Mouse (Mus musculus) right cerebral cortex, adult 18-20 months (tissue): Measurements from ENCODE around the gene Tcfl5.

ENCODE experiments used
- DNase-seq: peaks from one replicate; pipeline ENCODE4 v3.0.0; 2022; ENCODE audit warnings: mixed read lengths

Tcfl5 gene

GRCm38 (mm10) chr2:180642555-180643260, at the start of gene Tcfl5:
Gene Tcfl5 (minus strand): TSS chr2:180642708.
- no peak for DNase-seq

- no peak for DNase-seq
These were observed 47.3 kb upstream of the Tcfl5 start for GRCm38 (mm10) chr2:180689841-180690240.

- DNase-seq, result no peak
These were observed 41.5 kb upstream of the Tcfl5 start for GRCm38 (mm10) chr2:180684031-180684430.

- DNase-seq, result no peak
These were observed 41.0 kb upstream of the Tcfl5 start for GRCm38 (mm10) chr2:180683524-180683923.

GRCm38 (mm10) chr2:180681225-180681624, 38.7 kb upstream of the Tcfl5 start:
- DNase-seq, result no peak

GRCm38 (mm10) chr2:180678609-180679140, 36.2 kb upstream of the Tcfl5 start:
- peak; percentile 58 for DNase-seq

GRCm38 (mm10) chr2:180676706-180677105, 34.2 kb upstream of the Tcfl5 start:
- no peak for DNase-seq

GRCm38 (mm10) chr2:180662008-180662407, 19.5 kb upstream of the Tcfl5 start:
- no peak for DNase-seq

- DNase-seq, result no peak
These were observed 18.0 kb upstream of the Tcfl5 start for GRCm38 (mm10) chr2:180660521-180660920.

- DNase-seq, result no peak
These were observed 17.0 kb upstream of the Tcfl5 start for GRCm38 (mm10) chr2:180659353-180660150.

- no peak for DNase-seq
These were observed 15.9 kb upstream of the Tcfl5 start for GRCm38 (mm10) chr2:180658381-180658780.

- DNase-seq, result peak; percentile 74
These were observed 15.0 kb upstream of the Tcfl5 start for GRCm38 (mm10) chr2:180657394-180658013.

- DNase-seq, result no peak
These were observed 12.6 kb upstream of the Tcfl5 start for GRCm38 (mm10) chr2:180655150-180655549.

GRCm38 (mm10) chr2:180654666-180655065, 12.2 kb upstream of the Tcfl5 start:
- no peak for DNase-seq

- no peak for DNase-seq
These were observed 4.3 kb upstream of the Tcfl5 start for GRCm38 (mm10) chr2:180646841-180647240.

- no peak for DNase-seq
These were observed 1.1 kb upstream of the Tcfl5 start for GRCm38 (mm10) chr2:180643626-180644025.

- DNase-seq, result no peak
These were observed 643 bp downstream of the Tcfl5 start for GRCm38 (mm10) chr2:180641576-180642554.

- no peak for DNase-seq
These were observed 30.6 kb downstream of the Tcfl5 start for GRCm38 (mm10) chr2:180611882-180612281.

GRCm38 (mm10) chr2:180610283-180610682, 32.2 kb downstream of the Tcfl5 start:
- no peak for DNase-seq

GRCm38 (mm10) chr2:180604781-180605180, 37.7 kb downstream of the Tcfl5 start:
- DNase-seq, result no peak

- DNase-seq, result no peak
These were observed 41.9 kb downstream of the Tcfl5 start for GRCm38 (mm10) chr2:180600569-180601021.

GRCm38 (mm10) chr2:180598157-180598705, 44.3 kb downstream of the Tcfl5 start:
- no peak for DNase-seq
